Mouse (Mus musculus) neural tube, embryonic 14.5 days (tissue): ENCODE measurements at regions not wholly inside any gene's neighbourhood (a gene's known extent, or its start where the extent isn't known, plus 50 kb on each side); places are given as distances from the start of the nearest gene placed in this dataset.

Experiments used
- ATAC-seq: fragments of 200-750 bp; cut with Nextera tagmentation; 2 replicates; pipeline ENCODE4 v1.8.0; 2017; ENCODE audit warnings: low read depth, mild to moderate bottlenecking, moderate TSS enrichment, moderate library complexity
- H3K27ac ChIP-seq: fragments of 300-500 bp; sonication (generic); 2 replicates; pipeline ENCODE4 v1.5.1; 2014; ENCODE audit warnings: low read depth, mild to moderate bottlenecking, control low read depth, low read length, moderate library complexity, mixed read lengths
- H3K27me3 ChIP-seq: fragments of 300-500 bp; sonication (generic); 2 replicates; pipeline ENCODE4 v1.6.1; 2014; ENCODE audit warnings: low read length; ENCODE audit not compliant: control insufficient read depth, insufficient read depth
- H3K36me3 ChIP-seq: fragments of 300-500 bp; sonication (generic); 2 replicates; pipeline ENCODE4 v1.6.1; 2014; ENCODE audit warnings: low read length, mixed read lengths; ENCODE audit not compliant: control insufficient read depth, insufficient read depth
- H3K4me1 ChIP-seq: fragments of 300-500 bp; sonication (generic); 2 replicates; pipeline ENCODE4 v1.6.1; 2014; ENCODE audit warnings: low read length; ENCODE audit not compliant: control insufficient read depth, insufficient read depth
- H3K4me2 ChIP-seq: fragments of 300-500 bp; sonication (generic); 2 replicates; pipeline ENCODE4 v1.6.1; 2014; ENCODE audit warnings: mild to moderate bottlenecking, low read depth, low read length, control low read depth
- H3K4me3 ChIP-seq: fragments of 300-500 bp; sonication (generic); 2 replicates; pipeline ENCODE4 v1.5.1; 2014; ENCODE audit warnings: low read depth, low read length, control low read depth, mixed read lengths
- H3K9ac ChIP-seq: fragments of 300-500 bp; sonication (generic); replicated peaks from 2 replicates; pipeline ENCODE4 v1.6.1; 2014; ENCODE audit warnings: low read depth, mild to moderate bottlenecking, control low read depth, low read length, mixed read lengths
- H3K9me3 ChIP-seq: fragments of 300-500 bp; sonication (generic); 2 replicates; pipeline ENCODE4 v1.6.1; 2016; ENCODE audit warnings: low read length; ENCODE audit not compliant: control insufficient read depth
- WGBS: fragments of 180-500 bp; shearing (Covaris S2); extraction: QIAGEN DNeasy Blood & Tissue Kit; methylation state at CpG from one replicate; pipeline ENCODE4 v1.1.7; 2014; 5-methylcytosine and 5-hydroxymethylcytosine counted together

DNA sequence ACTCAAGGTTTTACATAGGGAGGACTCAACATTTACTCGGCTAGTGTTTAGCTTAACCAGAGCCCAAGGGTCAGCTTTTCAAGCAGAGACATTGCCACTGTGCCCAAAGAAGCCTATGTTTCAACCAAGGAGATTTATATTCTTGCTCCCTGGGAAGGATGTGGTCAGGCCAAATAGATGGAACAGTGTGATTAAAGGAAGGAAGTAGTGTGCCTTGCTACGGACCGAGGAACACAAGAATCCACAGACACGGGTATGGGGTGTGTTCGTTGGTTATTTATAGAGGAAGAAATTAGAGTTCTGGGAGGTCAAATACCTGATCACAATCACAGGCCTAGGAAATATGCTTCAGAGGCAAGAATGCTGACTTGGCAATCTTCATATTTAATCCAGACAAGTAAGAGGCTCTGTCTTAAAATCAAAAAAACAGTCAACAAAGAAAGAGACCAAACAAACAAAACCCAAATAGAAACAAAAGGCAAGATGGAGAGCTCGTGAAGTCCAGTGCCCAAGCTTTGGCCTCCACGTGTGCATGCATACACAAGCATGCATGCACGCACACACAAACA is 133.9 kb upstream of the Trp63 start:
- Histone ChIP-seq H3K9me3 (no peaks in the 10 kb centered on the region), H3K4me3 (no peak overlapping the region), H3K36me3 (no peaks in the 10 kb centered on the region), H3K9ac (no peak overlapping the region), H3K4me1 (no peaks in the 10 kb centered on the region), H3K27me3 (no peaks in the 10 kb centered on the region), H3K27ac (no peak overlapping the region), H3K4me2 (no peak overlapping the region)
- WGBS: 89% methylated on average over 8 of the region's 8 CpGs
- no peak for ATAC-seq

DNA sequence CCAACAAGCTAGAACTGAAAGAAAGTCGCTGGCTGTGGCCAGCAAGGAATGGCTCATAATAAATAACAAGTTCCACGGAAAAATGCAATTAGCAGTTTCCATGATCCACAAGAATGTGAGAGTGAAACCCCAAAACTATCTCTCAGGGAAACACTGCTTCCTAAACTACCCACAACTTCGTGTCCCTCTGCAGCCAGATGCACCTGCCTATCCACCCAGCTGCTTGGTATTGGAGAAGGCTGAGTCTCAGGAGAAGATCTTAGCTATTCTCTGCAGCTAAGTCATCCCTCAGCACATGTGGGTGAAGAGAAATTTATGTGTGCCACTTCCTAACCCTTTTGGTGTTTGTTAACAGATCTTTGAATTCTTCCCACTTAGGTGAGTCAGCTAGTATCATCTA is 126.4 kb upstream of the Trp63 start:
- Histone ChIP-seq H3K4me3 (no peak overlapping the region), H3K4me2 (no peak overlapping the region), H3K9ac (no peak overlapping the region), H3K9me3 (no peaks in the 10 kb centered on the region), H3K27ac (no peak overlapping the region), H3K27me3 (no peaks in the 10 kb centered on the region), H3K4me1 (no peaks in the 10 kb centered on the region), H3K36me3 (no peaks in the 10 kb centered on the region)
- ATAC-seq: no peak
- WGBS: 76% methylated on average over 3 of the region's 3 CpGs

DNA sequence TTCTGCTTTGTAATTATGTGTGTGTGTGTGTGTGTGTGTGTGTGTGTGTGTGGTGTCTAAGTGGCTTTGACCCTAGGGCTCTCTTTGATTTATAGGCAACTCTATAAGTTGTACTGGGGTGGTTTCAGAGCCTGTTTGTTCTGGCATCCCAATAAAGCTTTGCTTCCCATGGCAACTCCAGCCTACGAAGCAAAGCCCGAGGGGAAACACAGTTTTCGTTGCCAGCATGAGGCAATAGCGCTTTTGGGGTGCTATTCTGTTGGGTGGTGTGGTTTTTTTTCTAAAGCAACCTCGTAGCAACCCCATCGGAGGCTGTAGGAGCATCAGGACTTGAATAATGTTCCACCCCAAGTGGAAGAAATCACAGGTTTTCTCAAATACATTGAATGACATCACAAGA is 103.3 kb upstream of the Trp63 start:
- no peak overlapping the region for H3K27ac ChIP-seq
- 58% methylated on average over 6 of the region's 6 CpGs for WGBS

DNA sequence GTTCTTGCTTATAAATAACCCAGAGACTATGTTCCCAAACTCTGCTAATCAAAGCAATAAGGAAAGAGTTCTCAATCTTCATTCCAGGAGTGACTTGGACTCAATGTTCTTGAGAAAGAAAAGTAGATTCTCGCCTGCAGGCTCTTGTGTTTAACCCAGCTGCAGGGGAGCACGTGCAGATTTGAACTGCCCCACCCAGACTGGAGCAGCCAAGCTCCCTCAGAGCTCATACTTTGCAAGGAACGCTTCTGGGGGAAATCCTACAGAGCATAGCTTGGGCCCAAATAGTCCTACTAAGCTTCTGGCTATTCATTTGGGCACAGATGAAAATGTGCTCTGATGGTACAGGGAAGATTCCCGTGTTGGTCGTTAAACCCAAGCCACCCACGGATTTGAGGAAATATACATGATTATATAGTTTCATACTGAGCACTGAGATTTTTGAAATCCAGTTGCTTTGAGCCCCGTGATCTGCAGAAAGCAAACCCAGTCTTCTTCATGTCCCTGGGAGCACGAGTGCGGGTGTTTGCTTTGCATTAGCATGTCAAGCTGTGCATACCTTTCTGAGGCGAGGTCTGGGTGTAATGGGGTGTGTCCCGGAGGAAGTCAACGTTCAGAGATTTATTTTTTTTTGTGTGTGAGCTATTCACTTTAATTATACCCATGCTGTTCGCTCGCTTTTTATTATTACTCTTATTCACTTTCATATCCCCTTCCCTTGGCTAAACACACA is 99.1 kb upstream of the Trp63 start:
- Histone ChIP-seq H3K27me3 (no peaks in the 10 kb centered on the region), H3K36me3 (no peaks in the 10 kb centered on the region), H3K9ac (no peak overlapping the region), H3K4me1 (no peaks in the 10 kb centered on the region), H3K9me3 (no peaks in the 10 kb centered on the region; the same call in 1 of the 2 replicates), H3K27ac (no peak overlapping the region), H3K4me3 (no peak overlapping the region), H3K4me2 (no peak overlapping the region)
- 49% methylated on average over 14 of the region's 14 CpGs for WGBS
- no peak for ATAC-seq

More for the DNA sequence above, 103.3 kb upstream of the Trp63 start:
- H3K9me3 ChIP-seq: no peaks in the 10 kb centered on the region; the same call in 1 of the 2 replicates
- no peak overlapping the region for H3K4me2 ChIP-seq
- no peaks in the 10 kb centered on the region for H3K36me3 ChIP-seq
- ATAC-seq: no peak
- no peak overlapping the region for H3K4me3 ChIP-seq
- H3K4me1 ChIP-seq: no peaks in the 10 kb centered on the region
- no peak overlapping the region for H3K9ac ChIP-seq
- no peaks in the 10 kb centered on the region for H3K27me3 ChIP-seq

DNA sequence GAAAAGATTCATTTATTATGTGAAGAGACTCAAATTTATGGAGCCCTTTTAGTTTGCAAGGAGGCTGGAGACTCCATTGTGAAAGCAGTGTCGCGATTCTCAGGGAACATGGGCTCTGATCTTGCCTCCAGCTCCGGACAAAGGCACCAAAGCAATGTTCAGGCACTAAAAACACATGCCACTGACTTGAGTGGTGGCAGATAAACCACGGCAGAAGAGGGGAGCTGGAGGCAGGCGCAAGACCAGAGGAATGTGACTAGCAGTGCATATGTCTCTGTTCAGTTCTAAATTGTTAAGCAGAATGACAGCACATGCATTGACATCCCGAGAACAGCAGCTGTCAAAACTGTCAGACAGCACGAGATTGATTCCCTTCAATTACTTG is 98.5 kb upstream of the Trp63 start:
- ATAC-seq: no peak
- 40% methylated on average over 7 of the region's 7 CpGs for WGBS
- Histone ChIP-seq H3K9ac (no peak overlapping the region), H3K4me2 (no peak overlapping the region), H3K36me3 (no peaks in the 10 kb centered on the region), H3K27ac (no peak overlapping the region), H3K27me3 (no peaks in the 10 kb centered on the region), H3K9me3 (no peaks in the 10 kb centered on the region; the same call in 1 of the 2 replicates), H3K4me3 (no peak overlapping the region), H3K4me1 (no peaks in the 10 kb centered on the region)

DNA sequence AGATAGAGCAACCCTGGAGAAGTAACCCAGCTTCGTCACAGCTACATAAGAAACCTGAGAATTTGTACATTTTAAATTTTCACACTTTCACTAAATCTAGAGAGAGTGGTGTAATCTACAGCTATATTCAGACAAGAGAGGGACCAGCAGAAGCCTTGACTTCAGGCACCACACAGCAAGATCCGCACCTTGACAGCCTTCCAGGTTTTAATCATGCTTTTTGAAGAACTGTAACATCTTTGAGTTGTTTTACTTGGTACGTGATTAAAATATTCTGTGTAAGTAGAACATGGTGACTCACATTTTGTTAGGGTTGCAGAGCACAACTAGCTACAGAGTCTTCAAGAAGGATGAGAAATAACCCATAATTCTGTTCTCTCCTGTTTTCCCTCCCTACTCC is 97.6 kb upstream of the Trp63 start:
- H3K4me1 ChIP-seq: no peaks in the 10 kb centered on the region
- H3K27me3 ChIP-seq: no peaks in the 10 kb centered on the region
- no peak overlapping the region for H3K4me3 ChIP-seq
- WGBS: 94% methylated on average over 3 of the region's 3 CpGs
- ATAC-seq: no peak
- no peak overlapping the region for H3K27ac ChIP-seq
- H3K36me3 ChIP-seq: no peaks in the 10 kb centered on the region
- H3K9ac ChIP-seq: no peak overlapping the region
- H3K4me2 ChIP-seq: no peak overlapping the region
- no peaks in the 10 kb centered on the region; the same call in 1 of the 2 replicates for H3K9me3 ChIP-seq

DNA sequence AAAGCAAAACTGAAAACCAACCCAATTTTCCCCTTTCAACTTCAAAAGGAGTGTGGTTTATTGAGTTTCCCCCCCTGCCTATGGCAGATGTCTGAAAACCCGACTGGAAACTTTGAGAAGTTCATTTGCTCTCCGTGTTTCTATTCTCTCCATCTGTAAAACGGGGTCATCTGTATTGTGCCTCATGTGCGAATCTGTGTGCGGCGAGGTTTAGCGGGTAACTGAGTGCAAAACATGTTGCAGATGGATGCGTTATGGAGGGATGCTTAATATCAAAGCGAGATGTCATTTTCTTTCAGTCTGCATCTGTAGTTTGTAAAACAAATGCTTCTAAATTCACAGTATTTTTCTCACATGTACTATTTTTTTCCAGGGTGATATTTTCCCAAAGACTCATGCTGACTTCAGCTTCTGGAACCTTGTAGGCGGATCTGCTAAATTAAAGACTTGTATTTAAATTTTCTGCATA is 95.7 kb upstream of the Trp63 start:
- no peak for ATAC-seq

DNA sequence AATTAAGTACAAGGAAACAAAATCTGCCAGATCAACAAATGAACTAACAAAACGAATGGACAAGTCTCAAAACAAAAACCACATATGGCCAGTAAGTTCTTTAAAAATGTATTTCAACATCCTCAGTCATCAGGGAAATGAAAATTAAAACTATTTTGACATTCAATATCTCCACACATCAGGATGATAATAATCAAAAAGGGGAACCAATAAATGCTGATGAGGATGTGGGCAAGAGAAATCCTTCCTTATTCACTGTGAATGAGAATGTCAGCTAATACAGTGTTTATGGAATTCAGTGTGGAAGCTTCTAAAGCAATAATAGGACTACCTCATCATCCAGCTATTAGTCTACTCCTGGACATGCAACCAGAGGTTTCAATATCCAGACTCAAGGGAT is 86.1 kb upstream of the Trp63 start:
- Histone ChIP-seq H3K27me3 (no peaks in the 10 kb centered on the region), H3K36me3 (no peaks in the 10 kb centered on the region), H3K27ac (no peak overlapping the region), H3K4me3 (no peak overlapping the region), H3K4me2 (no peak overlapping the region), H3K9ac (no peak overlapping the region), H3K9me3 (no peaks in the 10 kb centered on the region), H3K4me1 (no peaks in the 10 kb centered on the region)
- 97% methylated on average over 1 of the region's 1 CpGs for WGBS
- no peak for ATAC-seq

More for the DNA sequence above, 95.7 kb upstream of the Trp63 start:
- H3K4me1 ChIP-seq: no peaks in the 10 kb centered on the region
- H3K9me3 ChIP-seq: no peaks in the 10 kb centered on the region; the same call in 1 of the 2 replicates
- 84% methylated on average over 10 of the region's 10 CpGs for WGBS
- no peak overlapping the region for H3K9ac ChIP-seq
- no peak overlapping the region for H3K27ac ChIP-seq
- H3K36me3 ChIP-seq: no peaks in the 10 kb centered on the region
- H3K27me3 ChIP-seq: no peaks in the 10 kb centered on the region
- H3K4me2 ChIP-seq: no peak overlapping the region
- no peak overlapping the region for H3K4me3 ChIP-seq

DNA sequence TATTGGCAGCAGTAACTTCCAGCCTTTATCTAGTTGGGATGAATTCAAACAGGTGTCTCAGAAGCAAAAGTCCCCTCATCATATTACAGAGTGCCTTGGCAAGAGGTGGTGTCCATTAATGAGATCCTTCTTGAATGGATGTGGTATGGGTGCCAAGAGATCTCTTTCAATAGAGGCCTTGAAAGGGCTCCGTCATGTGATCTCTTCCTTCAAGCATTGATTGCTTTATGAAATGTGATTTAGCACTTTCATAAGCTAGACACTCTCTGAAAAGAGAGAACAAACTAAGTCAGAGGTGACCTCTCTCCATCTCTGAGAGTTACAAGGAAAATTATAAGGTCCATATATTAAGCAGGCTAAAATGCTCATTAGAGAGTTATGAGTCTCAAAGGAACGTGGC is 80.4 kb upstream of the Trp63 start:
- H3K4me2 ChIP-seq: no peak overlapping the region
- no peaks in the 10 kb centered on the region for H3K4me1 ChIP-seq
- WGBS: 88% methylated on average over 2 of the region's 2 CpGs
- ATAC-seq: no peak
- no peak overlapping the region for H3K27ac ChIP-seq
- no peaks in the 10 kb centered on the region for H3K36me3 ChIP-seq
- H3K9ac ChIP-seq: no peak overlapping the region
- H3K4me3 ChIP-seq: no peak overlapping the region
- no peaks in the 10 kb centered on the region for H3K9me3 ChIP-seq
- H3K27me3 ChIP-seq: no peaks in the 10 kb centered on the region
